Mouse (Mus musculus): ENCODE results near the gene Scfd2.

DNA sequence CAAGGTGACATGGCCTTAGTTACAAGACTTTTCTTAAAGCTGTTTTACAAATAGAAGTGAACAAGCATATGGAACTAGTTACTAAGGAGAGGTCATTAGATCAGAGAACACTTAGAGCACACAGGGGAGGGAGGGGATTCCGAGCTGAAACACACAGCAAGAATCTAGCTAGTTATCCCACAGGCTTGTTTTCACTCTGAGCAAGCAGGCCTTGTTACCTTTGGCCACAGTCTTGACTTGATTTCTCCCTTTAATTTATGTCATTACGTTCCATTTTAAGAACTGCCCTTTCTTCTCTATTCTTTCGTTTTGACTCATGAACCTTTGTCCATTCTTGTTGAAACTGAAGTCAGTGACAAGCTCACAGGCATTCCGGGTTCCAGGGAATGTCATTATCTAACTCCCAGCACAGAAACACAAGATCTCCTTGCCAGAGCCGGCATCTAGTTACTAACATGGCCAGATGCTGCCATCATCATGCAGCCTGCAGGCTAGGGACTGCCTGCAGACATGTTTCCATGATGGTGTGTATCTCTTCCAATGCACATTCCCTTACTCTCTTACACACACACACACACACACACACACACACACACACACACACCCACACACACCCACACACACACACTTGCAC lies 263.7 kb downstream of the Scfd2 start:
- TF ChIP-seq CTCF (IDR thresholded peaks at IDR 0.05; ENCODE audit: low read depth, low read length): no peak
- TF ChIP-seq POLR2A (IDR thresholded peaks at IDR 0.05; ENCODE audit: borderline replicate concordance, low read depth, low read length): no peak
